Mouse (Mus musculus) CH12.LX (cell line): ENCODE data around the gene Txlnb. TPM values are rescaled to one million over a fixed set of nuclear protein-coding genes. Genes with fewer than 3 reads are reported as not detected.

Experiments
- DNase-seq: peaks from one replicate; pipeline ENCODE4 v3.0.0-alpha.2; 2013; ENCODE audit errors: extremely low read depth
- H3K27ac ChIP-seq: 2 replicates; pipeline ENCODE4 v1.5.1; 2012; ENCODE audit warnings: low read depth, mild to moderate bottlenecking, control low read depth, moderate library complexity; ENCODE audit not compliant: insufficient read depth
- H3K27me3 ChIP-seq: replicated peaks from 2 replicates; pipeline ENCODE3; 2012; ENCODE audit warnings: inconsistent platforms
- H3K36me3 ChIP-seq, 2 experiments: replicated peaks in 1 of 2; 2 replicates each; pipeline versions ENCODE3 to v1.6.1; 2012; ENCODE audit warnings: inconsistent platforms in 1 of 2, low read length in 1 of 2, mild to moderate bottlenecking in 1 of 2, mixed read lengths in 1 of 2, moderate library complexity in 1 of 2; ENCODE audit not compliant: control insufficient read depth in 1 of 2, insufficient read depth in 1 of 2
- H3K4me1 ChIP-seq, 2 experiments: 2 replicates each; pipeline ENCODE4 v1.6.1; 2012; ENCODE audit warnings: inconsistent platforms in 1 of 2, moderate library complexity in 1 of 2; ENCODE audit not compliant: insufficient read depth in 2 of 2, control insufficient read depth in 1 of 2
- H3K4me2 ChIP-seq: 2 replicates; pipeline ENCODE4 v1.6.1; 2012; ENCODE audit warnings: low read depth, mild to moderate bottlenecking, control low read depth; ENCODE audit not compliant: poor library complexity, insufficient read depth, severe bottlenecking
- H3K4me3 ChIP-seq, 3 experiments: fragments of 150-350 bp in 1 of 3; sonication (generic) in 1 of 3; replicated peaks in 1 of 3; 2 replicates each; pipeline versions ENCODE3 to v1.5.1; 2011 to 2012; ENCODE audit warnings: low read depth in 2 of 3, low read length in 2 of 3, mild to moderate bottlenecking in 2 of 3, moderate library complexity in 2 of 3, control low read depth in 1 of 3, improper control_type of control experiment in 1 of 3, inconsistent platforms in 1 of 3, mixed read lengths in 1 of 3; ENCODE audit not compliant: poor library complexity in 1 of 3
- H3K79me2 ChIP-seq: replicated peaks from 2 replicates; pipeline ENCODE4 v1.6.1; 2012; ENCODE audit warnings: mild to moderate bottlenecking, moderate library complexity; ENCODE audit not compliant: control insufficient read depth, poor library complexity, insufficient read depth, severe bottlenecking; ENCODE audit errors: extremely low read depth
- H3K9ac ChIP-seq: 2 replicates; pipeline ENCODE4 v1.6.1; 2012; ENCODE audit warnings: low read depth, mild to moderate bottlenecking, control low read depth, moderate library complexity; ENCODE audit not compliant: insufficient read depth
- H3K9me3 ChIP-seq: replicated peaks from 2 replicates; pipeline ENCODE3; 2012; ENCODE audit warnings: low read length, inconsistent platforms, mixed read lengths
- BHLHE40 ChIP-seq: IDR thresholded peaks from 2 replicates; pipeline ENCODE4 v1.6.1; 2011; ENCODE audit warnings: mild to moderate bottlenecking, low read depth, low read length, improper control_type of control experiment
- CHD1 ChIP-seq: IDR thresholded peaks from 2 replicates; pipeline ENCODE4 v1.6.1; 2012; ENCODE audit warnings: low read depth, low read length, improper control_type of control experiment, inconsistent platforms
- CHD2 ChIP-seq: IDR thresholded peaks from 2 replicates; pipeline ENCODE4 v1.6.1; 2011; ENCODE audit warnings: low read length, improper control_type of control experiment
- CTCF ChIP-seq, 2 experiments: IDR thresholded peaks in 1 of 2; conservative IDR thresholded peaks in 1 of 2; 2 replicates each; pipeline ENCODE4 v1.5.1; 2011 to 2012; ENCODE audit warnings: low read depth in 2 of 2, low read length in 2 of 2, improper control_type of control experiment in 1 of 2, inconsistent platforms in 1 of 2, mild to moderate bottlenecking in 1 of 2, moderate library complexity in 1 of 2
- ELF1 ChIP-seq: IDR thresholded peaks from 2 replicates; pipeline ENCODE4 v1.6.1; 2014; ENCODE audit warnings: low read depth, mild to moderate bottlenecking, inconsistent platforms, low read length, improper control_type of control experiment
- EP300 ChIP-seq: IDR thresholded peaks from 2 replicates; pipeline ENCODE4 v1.6.1; 2011; ENCODE audit warnings: low read length, improper control_type of control experiment
- ETS1 ChIP-seq: conservative IDR thresholded peaks from 2 replicates; pipeline ENCODE4 v1.6.1; 2012; ENCODE audit warnings: low read depth, mild to moderate bottlenecking, inconsistent platforms, low read length, improper control_type of control experiment, moderate library complexity
- HCFC1 ChIP-seq: IDR thresholded peaks from 2 replicates; pipeline ENCODE4 v1.6.1; 2012; ENCODE audit warnings: low read depth, mild to moderate bottlenecking, inconsistent platforms, low read length, improper control_type of control experiment
- IRF4 ChIP-seq: IDR thresholded peaks from 2 replicates; pipeline ENCODE4 v1.6.1; 2014; ENCODE audit warnings: low read depth, mild to moderate bottlenecking, inconsistent platforms, low read length, improper control_type of control experiment
- JUN ChIP-seq: IDR thresholded peaks from 2 replicates; pipeline ENCODE4 v1.6.1; 2011; ENCODE audit warnings: low read depth, mild to moderate bottlenecking, low read length, improper control_type of control experiment, moderate library complexity; ENCODE audit not compliant: insufficient read depth
- JUND ChIP-seq: conservative IDR thresholded peaks from 2 replicates; pipeline ENCODE4 v1.6.1; 2011; ENCODE audit warnings: low read depth, low read length, improper control_type of control experiment
- KAT2A ChIP-seq: IDR thresholded peaks from 2 replicates; pipeline ENCODE4 v1.6.1; 2012; ENCODE audit warnings: low read length, improper control_type of control experiment, inconsistent platforms; ENCODE audit not compliant: insufficient replicate concordance
- MAFK ChIP-seq: IDR thresholded peaks from 2 replicates; pipeline ENCODE4 v1.6.1; 2011; ENCODE audit warnings: low read length, improper control_type of control experiment; ENCODE audit not compliant: insufficient replicate concordance
- MAZ ChIP-seq: IDR thresholded peaks from 2 replicates; pipeline ENCODE4 v1.6.1; 2012; ENCODE audit warnings: low read depth, mild to moderate bottlenecking, inconsistent platforms, low read length, improper control_type of control experiment, moderate library complexity
- MEF2A ChIP-seq: IDR thresholded peaks from 2 replicates; pipeline ENCODE4 v1.6.1; 2014; ENCODE audit warnings: low read depth, mild to moderate bottlenecking, inconsistent platforms, low read length, improper control_type of control experiment, borderline replicate concordance
- MXI1 ChIP-seq: IDR thresholded peaks from 2 replicates; pipeline ENCODE4 v1.6.1; 2011; ENCODE audit warnings: mild to moderate bottlenecking, low read depth, low read length, improper control_type of control experiment
- MYC ChIP-seq: IDR thresholded peaks from 2 replicates; pipeline ENCODE4 v1.6.1; 2011; ENCODE audit warnings: low read depth, mild to moderate bottlenecking, improper control_type of control experiment, low read length
- NELFE ChIP-seq: IDR thresholded peaks from 2 replicates; pipeline ENCODE4 v1.6.1; 2011; ENCODE audit warnings: low read depth, low read length, improper control_type of control experiment
- NRF1 ChIP-seq: IDR thresholded peaks from 2 replicates; pipeline ENCODE4 v1.6.1; 2014; ENCODE audit warnings: low read depth, mild to moderate bottlenecking, inconsistent platforms, low read length, improper control_type of control experiment, moderate library complexity
- POLR2A ChIP-seq: IDR thresholded peaks from 2 replicates; pipeline ENCODE4 v1.6.1; 2011; ENCODE audit warnings: low read depth, mild to moderate bottlenecking, improper control_type of control experiment, low read length
- POLR2AphosphoS2 ChIP-seq: IDR thresholded peaks from 2 replicates; pipeline ENCODE4 v1.6.1; 2011; ENCODE audit warnings: low read depth, low read length, improper control_type of control experiment
- RCOR1 ChIP-seq: conservative IDR thresholded peaks from 2 replicates; pipeline ENCODE4 v1.6.1; 2012; ENCODE audit warnings: low read depth, mild to moderate bottlenecking, inconsistent platforms, low read length, improper control_type of control experiment
- SIN3A ChIP-seq: IDR thresholded peaks from 2 replicates; pipeline ENCODE4 v1.6.1; 2012; ENCODE audit warnings: low read length, improper control_type of control experiment, inconsistent platforms
- SMC3 ChIP-seq: IDR thresholded peaks from 2 replicates; pipeline ENCODE4 v1.6.1; 2011; ENCODE audit warnings: low read depth, low read length, improper control_type of control experiment
- TBP ChIP-seq: conservative IDR thresholded peaks from 2 replicates; pipeline ENCODE4 v1.6.1; 2011; ENCODE audit warnings: low read depth, low read length, improper control_type of control experiment
- TCF12 ChIP-seq: IDR thresholded peaks from 2 replicates; pipeline ENCODE4 v1.6.1; 2014; ENCODE audit warnings: low read depth, mild to moderate bottlenecking, inconsistent platforms, low read length, improper control_type of control experiment
- UBTF ChIP-seq: IDR thresholded peaks from 2 replicates; pipeline ENCODE4 v1.6.1; 2012; ENCODE audit warnings: low read depth, mild to moderate bottlenecking, inconsistent platforms, low read length, improper control_type of control experiment, moderate library complexity
- USF1 ChIP-seq: IDR thresholded peaks from 2 replicates; pipeline ENCODE4 v1.6.1; 2014; ENCODE audit warnings: low read depth, mild to moderate bottlenecking, inconsistent platforms, low read length, improper control_type of control experiment
- USF2 ChIP-seq: conservative IDR thresholded peaks from 2 replicates; pipeline ENCODE4 v1.6.1; 2011; ENCODE audit warnings: low read depth, low read length, improper control_type of control experiment
- ZC3H11A ChIP-seq: IDR thresholded peaks from 2 replicates; pipeline ENCODE4 v1.6.1; 2012; ENCODE audit warnings: low read depth, mild to moderate bottlenecking, inconsistent platforms, low read length, improper control_type of control experiment
- ZKSCAN1 ChIP-seq: IDR thresholded peaks from 2 replicates; pipeline ENCODE4 v1.6.1; 2012; ENCODE audit warnings: low read depth, inconsistent platforms, low read length, improper control_type of control experiment, borderline replicate concordance
- dilution Hi-C: fragments of 300-500 bp; cut with MboI; formaldehyde crosslinking; loops from 2 replicates; pipeline ENCODE4 v1.14.3; 2020; ENCODE audit warnings: low sequenced_read_pairs; ENCODE audit not compliant: extremely low pct_unique_long_range_greater_than_20kb, extremely low pct_ligation_motif_present
- in situ Hi-C: fragments of 300-500 bp; cut with MboI; formaldehyde crosslinking; loops from 3 replicates; pipeline ENCODE4 v1.14.3; 2019; ENCODE audit warnings: low sequenced_read_pairs, low pct_ligation_motif_present, low pct_unique_long_range_greater_than_20kb, mixed read lengths
- polyA plus RNA-seq: library from polyadenylated mRNA; unstranded; fragments of >175 nt; gene quantifications from 2 replicates; pipeline ENCODE4 v1.2.1, GENCODE M21; 2012; ENCODE audit warnings: low read depth; ENCODE audit not compliant: insufficient read length
- total RNA-seq, 2 experiments: library from RNA; depleted of rRNA; stranded (reverse); fragments of 300-350 nt in 1 of 2; fragments of >200 nt in 1 of 2; gene quantifications; 2 replicates each; pipeline ENCODE4 v1.2.3; 2012 to 2014

Txlnb gene
- total and polyA plus RNA-seq, 3 experiments = 2.0 to 5.1 (median 4.9) TPM

- Histone ChIP-seq H3K36me3 (no peaks in the 10 kb centered on the region), H3K4me3 (no peak overlapping the region), H3K9ac (no peak overlapping the region)
- DNase-seq = no peak
- TF ChIP-seq JUN (no peak), MAZ (no peak), MYC (no peak), ZC3H11A (no peak)
- TF ChIP-seq, all 38 proteins: peak for 0
- H3K9me3 ChIP-seq = no peaks in the 10 kb centered on the region
- in situ Hi-C loops = loop anchor here (5.0 kb wide), 1 partner anchor 92 kb away; no protein-coding TSS in a partner anchor
- H3K27ac ChIP-seq = no peak overlapping the region
- no peak overlapping the region for H3K4me2 ChIP-seq
- H3K79me2 ChIP-seq = no peaks in the 10 kb centered on the region
- peaks cover 7 to 23% of the 10 kb centered on the region in 2 experiments; a peak in 3 of 4 replicates for H3K4me1 ChIP-seq
- H3K27me3 ChIP-seq = no peaks in the 10 kb centered on the region
- dilution Hi-C loops = no loop called here
Measured at GRCm38 (mm10) chr10:17769856-17770255, 26.2 kb upstream of the Txlnb start.

GRCm38 (mm10) chr10:17772364-17772763 is 23.7 kb upstream of the Txlnb start:
- Histone ChIP-seq H3K4me2 (peak overlapping the region; percentile 65), H3K27ac (peak overlapping the region; percentile 100), H3K9me3 (no peaks in the 10 kb centered on the region), H3K27me3 (no peaks in the 10 kb centered on the region), H3K9ac (peak overlapping the region; percentile 53), H3K36me3 (no peaks in the 10 kb centered on the region), H3K4me1 (peaks cover 11 to 42% of the 10 kb centered on the region in 2 experiments), H3K4me3 (peak overlapping the region in 2 of 3 experiments; percentile 43 to 44), H3K79me2 (no peaks in the 10 kb centered on the region)
- in situ Hi-C loops = loop anchor here (5.0 kb wide), 1 partner anchor 90 kb away; no protein-coding TSS in a partner anchor
- dilution Hi-C loops = no loop called here
- peak; percentile 97 for DNase-seq
- TF ChIP-seq KAT2A (0 out of 2 replicates have a peak, but pooled peaks have one; percentile 55), ETS1 (peak; percentile 99), IRF4 (peak; percentile 97), POLR2AphosphoS2 (peak; percentile 77; the same call in 1 of the 2 replicates), EP300 (peak; percentile 99), CTCF (conservative IDR thresholded peaks at IDR 0.05 in 1 of 2, IDR thresholded peaks at IDR 0.05 in 1 of 2; ENCODE audit: low read depth in 2 of 2, low read length in 2 of 2) (no peak), USF2 (no peak), TBP (peak; percentile 78), ELF1 (peak; percentile 72), MEF2A (peak; percentile 85), JUND (peak; percentile 99), ZKSCAN1 (no peak), HCFC1 (peak; percentile 51; the same call in 1 of the 2 replicates), SMC3 (no peak), USF1 (no peak), CHD1 (peak; percentile 24; the same call in 1 of the 2 replicates), UBTF (no peak), TCF12 (peak; percentile 99), RCOR1 (peak; percentile 97), MXI1 (peak; percentile 87; the same call in 1 of the 2 replicates), ZC3H11A (no peak), JUN (peak; percentile 98), MAZ (0 out of 2 replicates have a peak, but pooled peaks have one; percentile 65), NELFE (peak; percentile 64; the same call in 1 of the 2 replicates), MAFK (peak; percentile 81), BHLHE40 (peak; percentile 97), SIN3A (peak; percentile 85), NRF1 (0 out of 2 replicates have a peak, but pooled peaks have one; percentile 52), CHD2 (0 out of 2 replicates have a peak, but pooled peaks have one; percentile 72), MYC (peak; percentile 100), POLR2A (peak; percentile 80)
